Mouse (Mus musculus) embryonic facial prominence, embryonic 13.5 days (tissue): ENCODE results near the gene Orai3. TPM values are rescaled to one million over a fixed set of nuclear protein-coding genes. Genes with fewer than 3 reads are reported as not detected.

Experiments used
- ATAC-seq: fragments of 200-750 bp; cut with Nextera tagmentation; 2 replicates; pipeline ENCODE4 v1.8.0; 2017; ENCODE audit warnings: low read depth; ENCODE audit not compliant: insufficient number of reproducible peaks, insufficient read depth, low FRiP score, low TSS enrichment
- H3K27ac ChIP-seq: fragments of 300-500 bp; sonication (generic); 2 replicates; pipeline ENCODE4 v1.5.1; 2015; ENCODE audit warnings: moderate library complexity, mild to moderate bottlenecking, inconsistent platforms
- H3K27me3 ChIP-seq: fragments of 300-500 bp; sonication (generic); 2 replicates; pipeline ENCODE4 v1.6.1; 2015; ENCODE audit warnings: mild to moderate bottlenecking, inconsistent platforms
- H3K36me3 ChIP-seq: fragments of 300-500 bp; sonication (generic); 2 replicates; pipeline ENCODE4 v1.6.1; 2015; ENCODE audit warnings: mild to moderate bottlenecking, inconsistent platforms
- H3K4me1 ChIP-seq: fragments of 300-500 bp; sonication (generic); 2 replicates; pipeline ENCODE4 v1.6.1; 2015; ENCODE audit warnings: inconsistent platforms
- H3K4me2 ChIP-seq: fragments of 300-500 bp; sonication (generic); 2 replicates; pipeline ENCODE4 v1.6.1; 2015; ENCODE audit warnings: moderate library complexity, mild to moderate bottlenecking, inconsistent platforms
- H3K4me3 ChIP-seq: fragments of 300-500 bp; sonication (generic); 2 replicates; pipeline ENCODE4 v1.5.1; 2015; ENCODE audit warnings: mild to moderate bottlenecking, inconsistent platforms
- H3K9ac ChIP-seq: fragments of 300-500 bp; sonication (generic); 2 replicates; pipeline ENCODE4 v1.6.1; 2015; ENCODE audit warnings: mild to moderate bottlenecking, inconsistent platforms
- H3K9me3 ChIP-seq: fragments of 300-500 bp; sonication (generic); 2 replicates; pipeline ENCODE4 v1.6.1; 2016; ENCODE audit warnings: inconsistent platforms
- WGBS: fragments of 180-500 bp; shearing (Covaris S2); methylation state at CpG from one replicate; pipeline ENCODE4 v1.1.7; 2015; ENCODE audit warnings: mixed read lengths; 5-methylcytosine and 5-hydroxymethylcytosine counted together
- polyA plus RNA-seq: library from polyadenylated mRNA; unstranded; fragments of >200 nt; fragmentation: Nextera tagmentation; extraction: Ambion mirVana; gene quantifications from 2 replicates; pipeline ENCODE4 v1.2.1, GENCODE M21; 2015

Orai3 gene
- polyA plus RNA-seq, 1 experiment from 2014 or later = 16.4 TPM

DNA sequence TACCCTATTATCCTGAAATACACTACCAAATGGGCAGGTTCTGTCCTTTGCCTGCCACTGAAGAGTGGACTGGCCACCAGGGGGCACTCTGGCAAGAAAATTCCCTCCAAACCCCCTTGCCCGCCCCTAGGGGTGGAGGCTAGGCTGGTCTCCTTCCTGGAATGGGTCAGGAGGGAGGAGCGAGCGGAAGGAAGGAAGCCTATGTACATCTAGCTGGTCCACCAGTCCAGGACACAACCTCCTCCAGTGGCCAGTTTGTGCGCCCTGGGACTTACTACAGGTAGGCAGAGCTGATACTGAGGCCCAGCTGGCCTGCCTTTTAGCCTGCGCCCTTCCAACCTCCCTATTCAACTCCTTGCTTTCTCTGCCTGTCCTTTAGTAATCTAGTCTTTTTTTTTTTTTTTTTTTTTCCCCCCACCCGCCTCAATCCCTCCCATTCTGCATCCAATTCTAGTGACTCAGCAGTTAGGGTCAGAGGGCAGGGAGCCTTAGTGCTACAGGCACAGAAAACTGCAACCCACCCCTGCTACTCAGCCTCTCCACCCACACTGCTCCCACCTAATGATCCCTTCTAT lies 30.9 kb downstream of the Orai3 start, which contains the start of gene Hsd3b7:
Gene Hsd3b7, plus strand, starts transcription at position 170 of the 575 bp plus-strand sequence.
- peak; percentile 68 for ATAC-seq
- H3K27ac ChIP-seq = 0 out of 2 replicates have a peak within 1 kb of the TSS, but pooled peaks have one; percentile 33

DNA sequence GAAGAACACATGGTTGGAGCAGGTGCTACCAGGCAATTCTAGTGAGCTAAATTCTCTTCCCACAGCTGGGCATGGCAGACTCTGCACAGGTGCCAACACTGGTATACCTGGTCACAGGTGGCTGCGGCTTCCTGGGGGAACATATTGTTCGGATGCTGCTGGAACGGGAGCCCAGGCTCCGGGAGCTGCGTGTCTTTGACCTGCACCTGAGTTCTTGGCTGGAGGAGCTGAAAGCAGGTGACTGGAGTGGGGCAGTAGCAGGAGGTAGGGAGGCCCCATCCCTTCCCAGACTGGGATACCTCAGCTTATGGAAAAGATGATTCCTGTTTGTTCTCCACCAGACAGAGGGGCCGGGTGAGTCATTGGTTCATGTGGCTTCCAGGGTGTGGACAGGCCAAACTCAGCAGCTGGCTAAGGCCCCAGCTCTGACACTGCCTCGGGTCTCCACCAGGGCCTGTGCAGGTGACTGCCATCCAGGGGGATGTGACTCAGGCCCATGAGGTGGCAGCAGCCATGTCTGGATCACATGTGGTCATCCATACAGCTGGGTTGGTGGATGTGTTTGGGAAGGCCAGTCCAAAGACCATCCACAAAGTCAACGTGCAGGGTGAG lies 31.5 kb downstream of the Orai3 start:
- H3K27me3 ChIP-seq = no peaks in the 10 kb centered on the region
- H3K4me1 ChIP-seq = peaks cover 12% of the 10 kb centered on the region; the same call in 1 of the 2 replicates
- H3K4me2 ChIP-seq = peak overlapping the region; percentile 52
- no peaks in the 10 kb centered on the region for H3K9me3 ChIP-seq
- WGBS = 87% methylated on average over 8 of the region's 8 CpGs
- H3K9ac ChIP-seq = peak overlapping the region; percentile 51; the same call in 1 of the 2 replicates
- ATAC-seq = no peak
- H3K27ac ChIP-seq = no peak overlapping the region
- peaks cover 78% of the 10 kb centered on the region for H3K36me3 ChIP-seq
- peak overlapping the region; percentile 27 for H3K4me3 ChIP-seq

More for the DNA sequence above, 30.9 kb downstream of the Orai3 start, which contains the start of gene Hsd3b7:
- no peaks in the 10 kb centered on the region for H3K27me3 ChIP-seq
- H3K4me3 ChIP-seq = peak within 1 kb of the TSS; percentile 27
- WGBS = 32% methylated on average over 6 of the region's 6 CpGs
- H3K9ac ChIP-seq = peak within 1 kb of the TSS; percentile 51; the same call in 1 of the 2 replicates
- H3K36me3 ChIP-seq = peaks cover 83% of the 10 kb centered on the region
- H3K4me2 ChIP-seq = peak within 1 kb of the TSS; percentile 52
- peaks cover 12% of the 10 kb centered on the region; the same call in 1 of the 2 replicates for H3K4me1 ChIP-seq
- no peaks in the 10 kb centered on the region for H3K9me3 ChIP-seq

- peaks cover 72% of the 10 kb centered on the region for H3K36me3 ChIP-seq
- peaks cover 12% of the 10 kb centered on the region; the same call in 1 of the 2 replicates for H3K4me1 ChIP-seq
- no peak for ATAC-seq
- H3K27me3 ChIP-seq = no peaks in the 10 kb centered on the region
- no peaks in the 10 kb centered on the region for H3K9me3 ChIP-seq
- H3K4me3 ChIP-seq = no peak overlapping the region
- no peak overlapping the region for H3K9ac ChIP-seq
- H3K4me2 ChIP-seq = no peak overlapping the region
- H3K27ac ChIP-seq = no peak overlapping the region
- 91% methylated on average over 17 of the region's 17 CpGs for WGBS
These were observed 32.7 kb downstream of the Orai3 start for GRCm38 (mm10) chr7:127802313-127802712.

- ATAC-seq = no peak
- 80% methylated on average over 5 of the region's 5 CpGs for WGBS
- H3K9ac ChIP-seq = no peak overlapping the region
- no peaks in the 10 kb centered on the region for H3K4me1 ChIP-seq
- no peaks in the 10 kb centered on the region for H3K27me3 ChIP-seq
- no peak overlapping the region for H3K4me2 ChIP-seq
- no peaks in the 10 kb centered on the region for H3K9me3 ChIP-seq
- H3K4me3 ChIP-seq = no peak overlapping the region
- H3K27ac ChIP-seq = no peak overlapping the region
- H3K36me3 ChIP-seq = peaks cover 67% of the 10 kb centered on the region
These were observed 39.2 kb downstream of the Orai3 start for GRCm38 (mm10) chr7:127808821-127809220.

- Histone ChIP-seq H3K27ac (no peak overlapping the region), H3K27me3 (no peaks in the 10 kb centered on the region), H3K4me1 (no peaks in the 10 kb centered on the region), H3K4me3 (no peak overlapping the region), H3K4me2 (no peak overlapping the region), H3K9ac (no peak overlapping the region), H3K36me3 (peaks cover 69% of the 10 kb centered on the region), H3K9me3 (no peaks in the 10 kb centered on the region)
- no peak for ATAC-seq
- WGBS = 89% methylated on average over 1 of the region's 1 CpGs
These were observed 40.2 kb downstream of the Orai3 start for GRCm38 (mm10) chr7:127809846-127810245.

GRCm38 (mm10) chr7:127810650-127811049 lies 41.0 kb downstream of the Orai3 start:
- no peaks in the 10 kb centered on the region for H3K27me3 ChIP-seq
- peaks cover 70% of the 10 kb centered on the region for H3K36me3 ChIP-seq
- no peaks in the 10 kb centered on the region for H3K9me3 ChIP-seq
- 82% methylated on average over 10 of the region's 10 CpGs for WGBS
- H3K4me2 ChIP-seq = no peak overlapping the region
- no peaks in the 10 kb centered on the region for H3K4me1 ChIP-seq
- no peak overlapping the region for H3K27ac ChIP-seq
- no peak for ATAC-seq
- no peak overlapping the region for H3K4me3 ChIP-seq
- no peak overlapping the region for H3K9ac ChIP-seq

DNA sequence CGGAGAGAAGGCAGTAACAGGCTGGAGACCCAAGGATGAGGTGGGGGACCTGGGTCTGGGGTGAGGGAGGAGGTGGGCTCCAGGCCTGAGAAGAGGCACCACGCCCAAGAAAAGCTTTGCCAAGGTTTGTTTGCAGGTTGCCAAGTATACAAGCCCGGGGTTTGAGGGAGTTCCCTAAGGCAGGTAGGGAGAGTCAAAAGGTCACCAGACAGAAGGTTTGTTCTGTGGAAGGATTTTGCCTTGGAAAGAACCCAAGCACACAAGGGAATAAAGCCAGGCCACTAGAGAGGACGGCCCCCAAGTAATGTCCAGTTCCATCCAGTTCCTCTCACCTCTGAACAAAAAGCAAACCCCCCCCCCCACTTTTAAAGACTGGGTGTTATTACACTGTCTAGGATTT lies 41.6 kb downstream of the Orai3 start:
- peaks cover 5% of the 10 kb centered on the region for H3K4me1 ChIP-seq
- no peaks in the 10 kb centered on the region for H3K9me3 ChIP-seq
- H3K4me3 ChIP-seq = no peak overlapping the region
- no peak overlapping the region for H3K27ac ChIP-seq
- peaks cover 70% of the 10 kb centered on the region for H3K36me3 ChIP-seq
- 78% methylated on average over 4 of the region's 4 CpGs for WGBS
- H3K9ac ChIP-seq = no peak overlapping the region
- H3K27me3 ChIP-seq = no peaks in the 10 kb centered on the region
- H3K4me2 ChIP-seq = no peak overlapping the region
- no peak for ATAC-seq

DNA sequence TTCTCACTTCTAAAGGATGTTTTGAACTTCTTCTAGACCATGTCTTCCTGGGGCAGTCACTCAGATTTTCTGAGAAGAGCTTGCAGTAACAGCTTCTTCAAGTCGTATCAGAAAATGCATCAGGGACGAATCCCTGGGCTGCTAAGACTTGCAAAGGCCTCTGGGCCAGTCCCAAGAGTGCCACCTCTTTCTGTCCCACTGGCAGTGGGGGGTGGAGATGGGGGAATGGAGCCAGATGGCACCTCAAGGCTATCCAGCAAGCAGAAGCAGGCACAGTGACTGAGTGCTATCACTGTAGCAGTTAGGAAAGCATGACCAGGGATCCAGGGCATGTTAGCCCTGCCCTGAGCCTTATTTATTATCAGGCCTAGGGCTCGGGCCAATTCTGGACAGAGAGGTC lies 42.7 kb downstream of the Orai3 start:
- 77% methylated on average over 3 of the region's 3 CpGs for WGBS
- Histone ChIP-seq H3K9ac (no peak overlapping the region), H3K9me3 (no peaks in the 10 kb centered on the region), H3K36me3 (peaks cover 64% of the 10 kb centered on the region), H3K27ac (no peak overlapping the region), H3K27me3 (no peaks in the 10 kb centered on the region), H3K4me3 (no peak overlapping the region), H3K4me2 (no peak overlapping the region), H3K4me1 (peaks cover 6% of the 10 kb centered on the region)
- ATAC-seq = no peak

DNA sequence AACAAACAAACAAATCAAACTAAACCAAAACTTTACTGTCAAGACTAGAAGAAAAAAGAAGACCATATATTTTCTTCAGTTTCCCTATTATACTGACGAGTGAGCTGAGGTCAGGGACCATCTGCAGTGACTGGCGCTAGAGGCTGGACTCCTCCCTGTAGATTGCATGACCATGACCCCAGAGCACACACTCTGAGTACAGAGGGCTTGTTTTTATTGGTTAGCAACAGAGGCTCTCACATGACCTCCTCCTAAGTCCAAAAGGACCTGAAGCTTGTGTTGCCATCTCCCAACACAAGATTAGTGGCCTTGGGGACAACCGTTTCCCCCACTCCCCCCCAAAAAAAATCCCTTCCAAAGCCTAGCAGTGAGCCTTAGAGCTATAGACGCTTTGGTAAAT lies 44.2 kb downstream of the Orai3 start:
- Histone ChIP-seq H3K36me3 (peaks cover 54% of the 10 kb centered on the region), H3K4me3 (no peak overlapping the region), H3K27me3 (no peaks in the 10 kb centered on the region), H3K4me2 (no peak overlapping the region), H3K9ac (no peak overlapping the region), H3K9me3 (no peaks in the 10 kb centered on the region), H3K27ac (no peak overlapping the region), H3K4me1 (peaks cover 6% of the 10 kb centered on the region)
- 84% methylated on average over 4 of the region's 4 CpGs for WGBS
- ATAC-seq = no peak

DNA sequence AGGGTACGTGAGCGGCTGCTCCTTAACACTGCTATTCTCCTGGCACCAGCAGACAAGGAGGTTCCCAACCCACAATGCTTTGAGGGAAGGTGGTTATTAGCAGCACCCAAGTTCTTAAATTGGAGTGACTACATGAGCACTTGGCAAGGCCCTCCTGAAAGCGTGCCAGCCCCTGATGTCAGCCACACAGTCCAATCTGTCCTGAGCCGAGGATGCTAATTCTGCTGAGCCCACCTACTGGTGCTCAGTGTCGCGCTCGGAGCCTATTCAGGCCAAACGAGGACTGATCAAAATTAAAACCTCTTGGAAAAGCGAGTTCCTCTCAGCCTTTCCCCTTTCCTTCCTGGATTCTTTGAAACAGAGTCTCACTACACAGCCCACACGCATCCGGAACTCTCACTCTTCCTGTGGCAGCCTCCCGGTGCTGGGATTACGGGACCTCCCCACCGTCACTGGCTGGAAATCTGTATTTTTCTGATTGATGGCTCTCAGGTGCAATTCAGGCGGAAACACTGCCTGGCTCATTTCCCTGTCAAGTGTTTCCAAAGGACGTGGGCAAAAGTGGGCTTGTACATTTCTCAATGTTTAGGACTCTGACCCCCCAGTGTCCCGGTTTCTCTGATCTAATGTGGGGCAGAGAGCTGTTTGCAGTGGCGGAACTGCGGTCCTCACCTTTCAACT lies 44.8 kb downstream of the Orai3 start:
- Histone ChIP-seq H3K4me1 (peaks cover 6% of the 10 kb centered on the region), H3K4me3 (no peak overlapping the region), H3K9ac (no peak overlapping the region), H3K36me3 (peaks cover 50% of the 10 kb centered on the region), H3K9me3 (no peaks in the 10 kb centered on the region), H3K27me3 (no peaks in the 10 kb centered on the region), H3K27ac (no peak overlapping the region), H3K4me2 (no peak overlapping the region)
- 89% methylated on average over 19 of the region's 19 CpGs for WGBS
- ATAC-seq = no peak

DNA sequence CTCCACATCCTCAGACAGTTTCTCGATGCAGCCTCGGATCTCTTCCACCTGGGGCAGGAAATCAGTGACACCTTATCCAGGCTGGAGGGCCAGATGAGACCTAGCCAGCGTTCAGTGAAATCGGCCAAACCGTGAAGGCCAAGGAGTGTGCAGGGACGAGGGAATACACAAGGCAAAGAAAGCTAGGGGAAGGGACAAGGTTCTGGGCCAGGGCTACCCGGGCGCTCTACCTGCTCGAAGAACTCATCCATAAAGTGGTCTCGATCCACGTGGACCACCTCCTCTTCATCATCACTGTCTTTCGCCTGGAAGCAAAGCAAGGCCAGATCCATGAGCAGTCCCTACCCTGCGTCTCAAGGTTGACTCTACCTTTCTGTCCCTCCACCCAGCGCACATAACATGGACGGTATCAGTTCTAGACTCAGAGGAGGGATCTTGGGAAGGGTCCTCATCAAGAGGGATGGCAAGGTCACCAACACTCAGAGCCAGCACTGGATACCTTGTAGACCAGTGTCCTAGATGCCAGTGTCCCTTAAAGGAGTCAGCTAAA lies 45.6 kb downstream of the Orai3 start:
- Histone ChIP-seq H3K36me3 (peaks cover 42% of the 10 kb centered on the region), H3K4me2 (no peak overlapping the region), H3K27me3 (no peaks in the 10 kb centered on the region), H3K4me3 (no peak overlapping the region), H3K4me1 (peaks cover 6% of the 10 kb centered on the region), H3K27ac (no peak overlapping the region), H3K9me3 (no peaks in the 10 kb centered on the region), H3K9ac (peak overlapping the region; percentile 41; the same call in 1 of the 2 replicates)
- no peak for ATAC-seq
- WGBS = 93% methylated on average over 15 of the region's 15 CpGs
